Mouse (Mus musculus) heart, embryonic 16.5 days (tissue): ENCODE data around the gene Pklr. TPM values are rescaled to one million over a fixed set of nuclear protein-coding genes. Genes with fewer than 3 reads are reported as not detected.
"Not testable (repeated sequence)": the region's sequence is repeated elsewhere in the genome, so short reads cannot be mapped to it uniquely, and the experiment has no call there.

ENCODE experiments used
- ATAC-seq: fragments of 200-750 bp; cut with Nextera tagmentation; replicated peaks from 2 replicates; pipeline ENCODE4 v1.8.0; 2017; ENCODE audit warnings: moderate number of reproducible peaks; ENCODE audit not compliant: insufficient read depth, low FRiP score; ENCODE audit errors: extremely low read depth
- H3K27ac ChIP-seq: fragments of 300-500 bp; sonication (generic); 2 replicates; pipeline ENCODE4 v1.5.1; 2014; ENCODE audit warnings: mild to moderate bottlenecking, low read length, control low read depth, moderate library complexity
- H3K27me3 ChIP-seq: fragments of 300-500 bp; sonication (generic); 2 replicates; pipeline ENCODE4 v1.6.1; 2014; ENCODE audit warnings: low read length, mixed read lengths; ENCODE audit not compliant: control insufficient read depth, insufficient read depth
- H3K36me3 ChIP-seq: fragments of 300-500 bp; sonication (generic); 2 replicates; pipeline ENCODE4 v1.6.1; 2014; ENCODE audit not compliant: control insufficient read depth, insufficient read depth
- H3K4me1 ChIP-seq: fragments of 300-500 bp; sonication (generic); 2 replicates; pipeline ENCODE4 v1.6.1; 2014; ENCODE audit warnings: low read length, mixed read lengths; ENCODE audit not compliant: control insufficient read depth, insufficient read depth
- H3K4me2 ChIP-seq: fragments of 300-500 bp; sonication (generic); 2 replicates; pipeline ENCODE4 v1.6.1; 2014; ENCODE audit warnings: low read depth, mild to moderate bottlenecking, control low read depth, low read length
- H3K4me3 ChIP-seq: fragments of 300-500 bp; sonication (generic); 2 replicates; pipeline ENCODE4 v1.5.1; 2014; ENCODE audit warnings: mild to moderate bottlenecking, control low read depth, low read length
- H3K9ac ChIP-seq: fragments of 300-500 bp; sonication (generic); 2 replicates; pipeline ENCODE4 v1.6.1; 2014; ENCODE audit warnings: low read length, control low read depth
- H3K9me3 ChIP-seq: fragments of 300-500 bp; sonication (generic); replicated peaks from 2 replicates; pipeline ENCODE4 v1.6.1; 2016; ENCODE audit warnings: low read length; ENCODE audit not compliant: control insufficient read depth
- WGBS: fragments of 180-500 bp; shearing (Covaris S2); extraction: QIAGEN DNeasy Blood & Tissue Kit; methylation state at CpG from one replicate; pipeline ENCODE4 v1.1.7; 2014; 5-methylcytosine and 5-hydroxymethylcytosine counted together
- polyA plus RNA-seq: library from polyadenylated mRNA; unstranded; fragments of >200 nt; fragmentation: Nextera tagmentation; extraction: Ambion mirVana; gene quantifications from 2 replicates; pipeline ENCODE4 v1.2.1, GENCODE M21; 2015

Gene Pklr
- polyA plus RNA-seq, 1 experiment from 2014 or later = 0.64 TPM

DNA sequence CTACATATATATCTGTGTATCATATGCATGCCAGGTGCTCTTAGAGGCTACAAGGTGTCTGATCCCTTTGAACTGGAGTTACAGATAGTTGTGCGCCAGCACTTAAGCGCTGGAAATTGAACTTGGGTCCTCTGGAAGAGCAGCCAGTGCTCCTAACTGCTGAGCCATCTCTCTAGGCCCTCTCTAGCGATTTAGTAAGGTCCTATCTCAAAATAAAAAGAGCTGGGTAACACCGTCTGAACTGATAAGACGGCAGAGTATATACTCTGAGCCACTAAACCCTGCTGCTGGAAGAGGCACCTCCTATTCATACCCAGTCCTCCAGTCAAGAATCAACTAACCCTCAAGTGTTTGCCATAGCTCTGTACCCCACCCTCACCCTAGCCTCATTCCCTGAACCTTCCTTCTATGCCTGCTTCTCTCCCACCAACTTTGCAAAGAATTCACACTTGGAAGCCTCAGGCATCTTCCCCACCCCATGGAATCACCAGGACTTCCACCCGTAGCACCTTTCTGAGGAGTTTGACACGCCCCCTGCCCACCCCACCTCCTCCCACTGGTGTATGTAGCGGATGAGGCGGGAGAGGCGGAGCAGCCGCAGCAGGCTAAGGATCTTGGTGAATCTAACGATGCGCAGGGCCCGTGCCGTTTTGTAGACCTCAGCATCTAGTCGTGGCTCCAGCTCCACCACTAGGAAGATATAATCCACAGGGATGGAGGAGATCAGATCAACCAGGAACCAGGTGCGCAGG is 16.3 kb downstream of the Pklr start:
- Histone ChIP-seq H3K9ac (no peak overlapping the region), H3K4me1 (peaks cover 2% of the 10 kb centered on the region; the same call in 1 of the 2 replicates), H3K36me3 (no peaks in the 10 kb centered on the region), H3K27ac (no peak overlapping the region), H3K4me2 (no peak overlapping the region), H3K27me3 (peaks cover 37% of the 10 kb centered on the region), H3K9me3 (no peaks in the 10 kb centered on the region), H3K4me3 (no peak overlapping the region)
- ATAC-seq = no peak
- WGBS = 43% methylated on average over 17 of the region's 17 CpGs

DNA sequence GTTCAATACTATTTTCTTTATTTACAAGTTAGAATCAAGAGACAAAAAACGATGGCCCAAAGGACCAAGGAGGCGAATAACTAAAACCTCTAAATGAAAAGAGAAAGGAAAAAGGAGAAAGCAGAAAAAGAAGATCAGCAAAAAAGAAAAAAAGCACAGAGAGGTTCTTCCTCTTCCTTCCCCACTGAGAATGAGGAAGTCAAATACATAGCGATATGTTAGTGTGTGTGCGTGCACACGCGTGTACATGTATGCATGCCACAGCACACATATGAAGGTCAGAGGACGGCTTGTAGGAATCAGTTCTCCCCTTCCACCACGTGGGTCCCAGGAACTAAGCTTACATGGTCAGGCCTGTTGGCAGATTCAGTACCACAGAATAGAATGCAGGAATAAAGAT is 21.0 kb downstream of the Pklr start:
- H3K27me3 ChIP-seq = peaks cover 12% of the 10 kb centered on the region
- H3K9ac ChIP-seq = no peak overlapping the region
- WGBS = 78% methylated on average over 8 of the region's 8 CpGs
- H3K9me3 ChIP-seq = no peaks in the 10 kb centered on the region
- no peak overlapping the region for H3K4me2 ChIP-seq
- H3K4me1 ChIP-seq = peaks cover 6% of the 10 kb centered on the region
- ATAC-seq = no peak
- no peaks in the 10 kb centered on the region for H3K36me3 ChIP-seq
- no peak overlapping the region for H3K4me3 ChIP-seq
- H3K27ac ChIP-seq = no peak overlapping the region

DNA sequence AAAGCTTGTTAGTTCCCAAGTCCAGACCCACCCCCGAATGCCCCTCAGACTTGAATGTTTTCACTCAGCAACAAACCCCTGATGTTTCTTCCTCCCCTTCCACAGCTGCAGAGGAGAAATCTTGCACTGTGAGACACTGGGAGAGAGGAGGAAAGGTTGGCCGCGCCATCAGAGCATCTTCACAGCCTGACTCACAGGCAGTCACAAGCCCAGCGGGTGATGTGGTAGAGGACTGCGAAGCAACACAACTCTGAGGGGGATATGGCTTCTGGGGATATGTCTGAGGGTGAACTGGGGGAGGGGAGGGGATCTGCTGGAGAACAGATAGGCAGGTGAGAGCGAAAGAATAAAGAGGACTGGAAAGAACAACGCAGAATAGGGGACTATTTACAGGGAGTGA is 22.7 kb downstream of the Pklr start:
- Histone ChIP-seq H3K4me2 (no peak overlapping the region), H3K9ac (no peak overlapping the region), H3K4me3 (no peak overlapping the region), H3K27me3 (peaks cover 12% of the 10 kb centered on the region), H3K36me3 (no peaks in the 10 kb centered on the region), H3K9me3 (no peaks in the 10 kb centered on the region), H3K4me1 (peaks cover 7% of the 10 kb centered on the region), H3K27ac (no peak overlapping the region)
- no peak for ATAC-seq
- WGBS = 12% methylated on average over 7 of the region's 7 CpGs

DNA sequence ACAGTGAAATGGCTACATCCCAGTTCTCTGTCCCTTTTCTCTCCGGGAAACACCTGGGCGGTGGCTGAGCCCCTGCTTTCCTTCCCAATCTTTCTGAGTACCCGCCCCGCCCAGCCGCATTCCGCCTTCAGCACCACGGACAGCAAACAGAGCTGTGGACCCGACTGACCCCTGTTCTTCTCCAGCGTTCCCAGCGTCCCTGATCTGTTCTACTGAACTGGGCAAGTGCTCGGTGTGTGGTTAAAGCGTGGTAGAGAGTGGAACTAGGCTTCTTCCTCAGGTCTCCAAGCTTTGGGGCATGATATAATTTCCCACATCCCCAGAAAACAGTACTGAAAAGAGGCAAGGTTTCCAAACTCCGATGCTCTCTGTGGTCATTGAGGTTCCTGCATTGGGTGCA is 23.3 kb downstream of the Pklr start:
- H3K4me2 ChIP-seq = peak overlapping the region; percentile 90
- H3K27ac ChIP-seq = no peak overlapping the region
- peaks cover 12% of the 10 kb centered on the region for H3K4me1 ChIP-seq
- H3K4me3 ChIP-seq = peak overlapping the region; percentile 66
- WGBS = 2% methylated on average over 13 of the region's 13 CpGs
- ATAC-seq = no peak
- no peaks in the 10 kb centered on the region for H3K36me3 ChIP-seq
- no peaks in the 10 kb centered on the region for H3K9me3 ChIP-seq
- peaks cover 12% of the 10 kb centered on the region for H3K27me3 ChIP-seq
- H3K9ac ChIP-seq = no peak overlapping the region

DNA sequence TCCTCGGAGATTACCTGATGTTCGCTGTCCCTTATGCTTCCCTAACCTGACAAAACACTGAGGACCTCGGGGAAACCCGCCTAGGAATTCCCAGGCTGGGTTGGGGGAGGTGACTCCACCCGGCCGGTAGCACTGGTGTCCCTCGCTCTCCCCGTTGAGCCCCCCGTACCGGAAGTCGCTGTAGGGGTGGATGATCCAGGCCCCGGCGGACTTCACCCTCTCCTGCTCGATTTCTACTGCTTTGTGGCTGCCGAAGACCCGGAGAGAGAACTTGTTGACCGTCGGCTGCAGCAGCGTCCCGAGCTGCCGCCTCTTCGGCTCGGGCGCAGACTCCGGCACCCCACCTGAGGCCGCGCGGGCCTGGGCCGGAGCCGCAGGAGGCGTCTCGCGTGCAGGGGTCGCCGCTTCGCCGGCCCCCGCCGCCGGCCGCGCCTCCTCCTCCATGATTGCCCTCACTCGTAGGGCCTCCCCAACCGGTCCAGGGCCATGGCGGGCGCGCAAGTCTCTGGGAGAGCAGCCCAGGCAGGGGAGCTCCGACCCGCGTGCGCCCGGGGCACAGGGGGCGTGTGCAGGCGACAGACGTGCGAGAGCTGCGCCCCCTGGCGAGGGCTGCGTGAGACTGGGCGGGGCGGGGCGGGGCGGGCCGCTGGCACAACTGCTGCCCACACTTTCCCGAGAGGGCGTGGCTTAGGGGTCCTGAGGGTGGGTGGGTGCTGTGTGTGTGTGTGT is 23.8 kb downstream of the Pklr start, which contains the start of gene Hcn3:
Gene Hcn3, minus strand, starts transcription at position 581 of the 729 bp plus-strand sequence.
- H3K4me1 ChIP-seq = peaks cover 13% of the 10 kb centered on the region
- peaks cover 12% of the 10 kb centered on the region for H3K27me3 ChIP-seq
- H3K27ac ChIP-seq = no peak within 1 kb of the TSS
- no peaks in the 10 kb centered on the region for H3K9me3 ChIP-seq
- 0 out of 2 replicates have a peak, but pooled peaks have one; percentile 20 for ATAC-seq
- H3K4me2 ChIP-seq = peak within 1 kb of the TSS; percentile 90
- peak within 1 kb of the TSS; percentile 58 for H3K9ac ChIP-seq
- no peaks in the 10 kb centered on the region for H3K36me3 ChIP-seq
- H3K4me3 ChIP-seq = peak within 1 kb of the TSS; percentile 66
- under 1% methylated on average over 63 of the region's 66 CpGs for WGBS

DNA sequence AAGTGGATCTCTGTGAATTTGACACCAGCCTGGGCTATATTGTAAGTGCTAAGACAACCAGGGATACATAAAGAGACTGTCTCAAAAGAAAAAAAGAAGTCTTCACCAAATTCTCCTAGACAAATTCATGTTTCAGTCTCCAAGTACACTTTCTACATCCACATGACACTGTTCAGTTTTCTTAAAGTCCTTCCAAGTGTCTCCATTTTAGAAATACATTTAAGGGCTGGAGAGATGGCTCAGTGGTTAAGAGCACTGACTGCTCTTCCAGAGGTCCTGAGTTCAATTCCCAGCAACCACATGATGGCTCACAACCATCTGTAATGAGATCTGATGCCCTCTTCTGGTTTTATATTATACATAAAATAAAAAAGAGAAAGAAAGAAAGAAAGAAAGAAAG is 25.3 kb downstream of the Pklr start:
- H3K27ac ChIP-seq, H3K4me2 ChIP-seq, H3K9me3 ChIP-seq, ATAC-seq, H3K9ac ChIP-seq, H3K36me3 ChIP-seq, H3K4me3 ChIP-seq: not testable (repeated sequence)
- peaks cover 12% of the 10 kb centered on the region for H3K27me3 ChIP-seq
- H3K4me1 ChIP-seq = peaks cover 23% of the 10 kb centered on the region

DNA sequence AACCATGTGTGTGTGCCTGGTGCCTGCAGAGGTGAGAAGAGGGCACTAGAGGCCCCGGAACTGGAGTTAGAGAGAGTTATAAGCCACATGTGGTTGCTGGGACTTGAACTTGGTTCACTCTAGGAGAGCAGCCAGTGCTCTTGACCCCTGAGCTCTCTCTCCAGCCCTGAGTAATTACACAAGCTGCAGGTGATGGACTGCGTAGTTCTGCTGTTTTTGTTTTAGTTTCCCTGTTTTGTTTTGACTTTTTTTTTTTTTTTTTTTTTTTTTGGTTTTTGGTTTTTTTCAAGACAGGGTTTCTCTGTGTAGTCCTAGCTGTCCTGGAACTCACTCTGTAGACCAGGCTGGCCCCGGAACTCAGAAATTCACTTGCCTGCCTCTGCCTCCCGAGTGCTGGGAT is 25.8 kb downstream of the Pklr start:
- ATAC-seq = no peak
- Histone ChIP-seq H3K27ac (no peak overlapping the region), H3K4me1 (peaks cover 25% of the 10 kb centered on the region)

DNA sequence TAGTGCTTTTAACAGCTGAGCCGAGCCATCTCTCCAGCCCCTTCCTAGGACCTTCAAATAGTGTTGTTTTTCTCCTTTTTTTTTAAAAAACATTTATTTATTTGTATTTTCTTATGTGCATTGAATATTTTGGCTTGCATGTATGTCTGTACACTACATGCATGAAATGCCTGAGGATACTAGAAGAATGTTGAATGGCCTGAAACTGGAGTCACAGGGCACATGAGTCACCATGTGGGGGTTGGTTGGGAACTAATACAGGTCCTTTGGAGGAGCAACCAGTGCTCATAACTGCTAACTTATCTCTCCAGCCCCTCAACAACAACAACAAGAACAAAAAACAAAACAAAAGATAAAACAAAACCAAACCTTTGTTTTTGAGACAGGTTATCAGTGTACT is 27.2 kb downstream of the Pklr start:
- Histone ChIP-seq H3K4me2 (no peak overlapping the region), H3K4me3 (no peak overlapping the region), H3K9ac (no peak overlapping the region), H3K27me3 (peaks cover 12% of the 10 kb centered on the region), H3K27ac (no peak overlapping the region), H3K9me3 (no peaks in the 10 kb centered on the region), H3K4me1 (peaks cover 25% of the 10 kb centered on the region), H3K36me3 (peaks cover 8% of the 10 kb centered on the region)
- WGBS = 77% methylated on average over 1 of the region's 1 CpGs
- no peak for ATAC-seq

More for the DNA sequence above, 25.8 kb downstream of the Pklr start:
- no peak overlapping the region for H3K4me3 ChIP-seq
- H3K9ac ChIP-seq = no peak overlapping the region
- H3K4me2 ChIP-seq = no peak overlapping the region
- H3K9me3 ChIP-seq = no peaks in the 10 kb centered on the region
- WGBS = 69% methylated on average over 4 of the region's 4 CpGs
- no peaks in the 10 kb centered on the region for H3K36me3 ChIP-seq
- peaks cover 12% of the 10 kb centered on the region for H3K27me3 ChIP-seq

DNA sequence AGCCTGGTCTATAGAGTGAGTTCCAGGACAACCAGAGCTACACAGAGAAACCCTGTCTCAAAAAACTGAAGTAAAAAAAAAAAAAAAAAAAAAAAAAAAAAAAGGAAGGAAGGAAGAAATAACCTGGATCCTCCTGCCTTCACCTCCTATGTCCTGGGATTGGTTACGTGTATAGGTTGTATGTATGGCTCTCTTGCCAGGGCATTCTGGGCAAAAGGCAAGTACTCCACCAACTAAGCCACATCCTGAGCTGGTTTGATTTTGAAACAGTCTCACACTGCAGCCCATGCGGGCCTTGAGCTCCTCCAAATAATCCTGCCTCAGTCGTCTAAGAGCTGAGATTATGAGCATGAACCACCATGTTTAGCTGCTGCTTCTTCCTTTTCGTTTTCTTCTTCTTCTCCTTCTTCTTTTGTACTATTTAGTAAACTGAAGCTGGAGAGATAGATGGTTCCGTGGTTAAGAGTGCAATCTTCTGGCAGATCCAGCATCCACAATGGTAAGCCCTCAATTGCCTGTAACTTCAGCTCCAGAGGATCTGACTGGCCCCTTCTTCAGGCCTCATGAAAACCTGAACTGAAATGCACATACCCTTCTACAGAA is 27.8 kb downstream of the Pklr start:
- Histone ChIP-seq H3K9ac (peak overlapping the region; percentile 99), H3K4me1 (peaks cover 25% of the 10 kb centered on the region), H3K27ac (no peak overlapping the region; the same call in 1 of the 2 replicates), H3K4me2 (peak overlapping the region; percentile 83), H3K36me3 (peaks cover 13% of the 10 kb centered on the region), H3K4me3 (peak overlapping the region; percentile 97), H3K27me3 (peaks cover 8% of the 10 kb centered on the region), H3K9me3 (no peaks in the 10 kb centered on the region)
- no peak for ATAC-seq
- 74% methylated on average over 5 of the region's 5 CpGs for WGBS
